In the genomic region with DNA sequence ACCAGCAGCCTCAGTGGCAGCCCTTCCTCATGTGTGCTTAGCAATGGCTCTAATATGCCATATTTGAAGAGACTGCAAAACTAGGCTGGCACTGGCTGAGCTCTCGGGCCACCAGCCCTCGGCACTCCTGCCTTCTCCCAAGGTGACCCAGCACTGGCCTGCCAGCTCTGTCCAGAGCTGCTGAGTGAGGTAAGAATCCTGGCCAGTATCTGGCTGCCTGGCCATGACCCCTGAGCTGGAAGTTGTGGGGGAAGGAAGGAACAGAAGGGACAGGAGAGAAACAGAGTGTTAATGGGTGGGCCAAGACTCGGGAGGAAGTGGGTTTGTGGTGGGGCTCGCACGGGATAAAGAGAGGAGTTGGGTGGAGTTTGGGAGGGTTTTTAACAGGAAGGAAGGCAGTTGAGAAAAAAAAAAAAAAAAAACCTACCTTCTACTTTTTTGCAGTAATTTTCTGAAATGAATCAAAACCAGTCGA, we compare ENCODE assay signal across 8 mouse cellular contexts. TPM values are rescaled to one million over a fixed set of nuclear protein-coding genes. Genes with fewer than 3 reads are reported as not detected.
DNase-seq lines count a peak whose midpoint lies in the region; ATAC-seq and TF ChIP-seq lines count a peak whose summit lies in the region.

No protein-coding gene starts in this region.

- TF ChIP-seq CTCF in lung, postnatal 0 days (IDR thresholded peaks at IDR 0.05): no peak

- 44% methylated on average over 6 of the region's 6 CpGs for WGBS in embryonic facial prominence, embryonic 15.5 days
- 40% methylated on average over 6 of the region's 6 CpGs for WGBS in intestine, embryonic 15.5 days
- WGBS in lung, postnatal 0 days: 20% methylated on average over 6 of the region's 6 CpGs
- WGBS in forebrain, embryonic 10.5 days: 63% methylated on average over 6 of the region's 6 CpGs

- ATAC-seq in embryonic facial prominence, embryonic 15.5 days (ENCODE audit: insufficient number of reproducible peaks, low FRiP score, low TSS enrichment, low read depth): 0 out of 2 replicates have a peak, but pooled peaks have one; percentile 12
- ATAC-seq in intestine, embryonic 15.5 days: no peak
- ATAC-seq in lung, postnatal 0 days: peak; percentile 40; the same call in 1 of the 2 replicates

- 0 out of 2 replicates have a peak overlapping the region, but pooled peaks have one; percentile 25 for H3K27ac ChIP-seq in embryonic facial prominence, embryonic 15.5 days (replicated peaks)
- peak overlapping the region; percentile 25; the same call in 1 of the 2 replicates for H3K27ac ChIP-seq in intestine, embryonic 15.5 days
- H3K27ac ChIP-seq in lung, postnatal 0 days (ENCODE audit: low read length): peak overlapping the region; percentile 45; the same call in 1 of the 2 replicates
- no peak overlapping the region for H3K27ac ChIP-seq in forebrain, embryonic 10.5 days

- no peaks in the 10 kb centered on the region for H3K27me3 ChIP-seq in embryonic facial prominence, embryonic 15.5 days
- no peaks in the 10 kb centered on the region for H3K27me3 ChIP-seq in intestine, embryonic 15.5 days (replicated peaks)
- no peaks in the 10 kb centered on the region for H3K27me3 ChIP-seq in lung, postnatal 0 days (replicated peaks; ENCODE audit: insufficient read depth, low read length)
- no peaks in the 10 kb centered on the region for H3K27me3 ChIP-seq in forebrain, embryonic 10.5 days (ENCODE audit: poor library complexity, severe bottlenecking)

- no peaks in the 10 kb centered on the region for H3K9me3 ChIP-seq in embryonic facial prominence, embryonic 15.5 days (replicated peaks)
- no peaks in the 10 kb centered on the region for H3K9me3 ChIP-seq in intestine, embryonic 15.5 days
- no peaks in the 10 kb centered on the region for H3K9me3 ChIP-seq in lung, postnatal 0 days (ENCODE audit: low read length)
- H3K9me3 ChIP-seq in forebrain, embryonic 10.5 days: no peaks in the 10 kb centered on the region

- H3K36me3 ChIP-seq in embryonic facial prominence, embryonic 15.5 days: no peaks in the 10 kb centered on the region
- H3K36me3 ChIP-seq in intestine, embryonic 15.5 days: no peaks in the 10 kb centered on the region
- H3K36me3 ChIP-seq in lung, postnatal 0 days (ENCODE audit: insufficient read depth, low read length): no peaks in the 10 kb centered on the region
- no peaks in the 10 kb centered on the region for H3K36me3 ChIP-seq in forebrain, embryonic 10.5 days (replicated peaks)

- H3K4me1 ChIP-seq in embryonic facial prominence, embryonic 15.5 days: 0 out of 2 replicates have a peak, but pooled peaks cover 5% of the 10 kb centered on the region
- peaks cover 8% of the 10 kb centered on the region for H3K4me1 ChIP-seq in intestine, embryonic 15.5 days (replicated peaks)
- H3K4me1 ChIP-seq in lung, postnatal 0 days (ENCODE audit: insufficient read depth, low read depth, low read length): peaks cover 4% of the 10 kb centered on the region
- peaks cover 35% of the 10 kb centered on the region for H3K4me1 ChIP-seq in forebrain, embryonic 10.5 days

- no peak overlapping the region for H3K9ac ChIP-seq in embryonic facial prominence, embryonic 15.5 days
- H3K9ac ChIP-seq in intestine, embryonic 15.5 days: no peak overlapping the region
- no peak overlapping the region for H3K9ac ChIP-seq in lung, postnatal 0 days (replicated peaks; ENCODE audit: low read depth)

- DNase-seq in MN1 (ENCODE audit: low spot score): peak; percentile 49
- DNase-seq in lung, postnatal 0 days (ENCODE audit: low spot score): peak; percentile 55
- DNase-seq in thymus, postnatal 25 days: peak; percentile 81
- DNase-seq in forebrain, embryonic 10.5 days (ENCODE audit: extremely low spot score, low spot score): no peak
- DNase-seq in layer of hippocampus, postnatal 36 days: no peak
- DNase-seq in frontal cortex, postnatal 25 days (ENCODE audit: low spot score in 2 of 2): no peak

- H3K4me2 ChIP-seq in embryonic facial prominence, embryonic 15.5 days (replicated peaks): no peak overlapping the region
- no peak overlapping the region for H3K4me2 ChIP-seq in intestine, embryonic 15.5 days (replicated peaks)
- H3K4me2 ChIP-seq in lung, postnatal 0 days (replicated peaks; ENCODE audit: low read depth, low read length): no peak overlapping the region

- TF ChIP-seq EP300 in lung, postnatal 0 days (IDR thresholded peaks at IDR 0.05): no peak

- no peak overlapping the region for H3K4me3 ChIP-seq in embryonic facial prominence, embryonic 15.5 days (replicated peaks)
- no peak overlapping the region for H3K4me3 ChIP-seq in intestine, embryonic 15.5 days (replicated peaks)
- no peak overlapping the region for H3K4me3 ChIP-seq in lung, postnatal 0 days (ENCODE audit: low read depth, low read length)
- no peak overlapping the region for H3K4me3 ChIP-seq in forebrain, embryonic 10.5 days

RNA-seq across cellular contexts. Expression of a gene that starts 17.9 kb away (rescaled TPM):
- 26.3 and 30.4 TPM in 2 replicates for polyA plus RNA-seq in embryonic facial prominence, embryonic 15.5 days (2015; fragmentation: Nextera tagmentation; extraction: Ambion mirVana)
- polyA plus RNA-seq in intestine, embryonic 15.5 days (2015; fragmentation: Nextera tagmentation; extraction: Ambion mirVana): 23.7 and 27.0 TPM in 2 replicates
- 51.5 and 56.0 TPM in 2 replicates for polyA plus RNA-seq in lung, postnatal 0 days (2015; fragmentation: Nextera tagmentation; extraction: Ambion mirVana)
- 9.1 and 9.5 TPM in 2 replicates for polyA plus RNA-seq in forebrain, embryonic 10.5 days (2016; fragmentation: Nextera tagmentation; extraction: Ambion mirVana)
- 10 to 100 TPM; 68.3 to 77.4 TPM for total RNA-seq in layer of hippocampus, postnatal 36 days (2021)

Comparison
In these comparisons a context has a peak if more than half of its experiments do, and no peak if none do; other contexts are left out.
1. DNase-seq: peak in MN1 (single experiment), lung, postnatal 0 days (single experiment) and thymus, postnatal 25 days (single experiment); none in forebrain, embryonic 10.5 days (single experiment), layer of hippocampus, postnatal 36 days (0 of 2) and frontal cortex, postnatal 25 days (0 of 2).